Mouse (Mus musculus) stomach, embryonic 16.5 days (tissue): ENCODE results near the gene Alk. TPM values are rescaled to one million over a fixed set of nuclear protein-coding genes. Genes with fewer than 3 reads are reported as not detected.

Experiments used
- ATAC-seq: fragments of 200-750 bp; cut with Nextera tagmentation; 2 replicates; pipeline ENCODE4 v1.8.0; 2017; ENCODE audit warnings: moderate number of reproducible peaks, moderate TSS enrichment; ENCODE audit not compliant: insufficient read depth, low FRiP score
- H3K27ac ChIP-seq: fragments of 300-500 bp; sonication (generic); 2 replicates; pipeline ENCODE4 v1.5.1; 2014; ENCODE audit warnings: low read length
- H3K27me3 ChIP-seq: fragments of 300-500 bp; sonication (generic); 2 replicates; pipeline ENCODE4 v1.6.1; 2014; ENCODE audit warnings: low read length, control low read depth, mixed read lengths; ENCODE audit not compliant: control insufficient read depth, insufficient read depth
- H3K36me3 ChIP-seq: fragments of 300-500 bp; sonication (generic); 2 replicates; pipeline ENCODE4 v1.6.1; 2014; ENCODE audit warnings: low read length; ENCODE audit not compliant: control insufficient read depth, insufficient read depth
- H3K4me1 ChIP-seq: fragments of 300-500 bp; sonication (generic); 2 replicates; pipeline ENCODE4 v1.6.1; 2014; ENCODE audit warnings: low read length, control low read depth, mixed read lengths; ENCODE audit not compliant: control insufficient read depth, insufficient read depth
- H3K4me2 ChIP-seq: fragments of 300-500 bp; sonication (generic); 2 replicates; pipeline ENCODE4 v1.6.1; 2014; ENCODE audit warnings: low read depth, low read length, mixed read lengths
- H3K4me3 ChIP-seq: fragments of 300-500 bp; sonication (generic); replicated peaks from 2 replicates; pipeline ENCODE4 v1.5.1; 2014; ENCODE audit warnings: mild to moderate bottlenecking, low read length
- H3K9ac ChIP-seq: fragments of 300-500 bp; sonication (generic); 2 replicates; pipeline ENCODE4 v1.6.1; 2014; ENCODE audit warnings: low read length
- H3K9me3 ChIP-seq: fragments of 300-500 bp; sonication (generic); replicated peaks from 2 replicates; pipeline ENCODE4 v1.6.1; 2016; ENCODE audit warnings: low read length, control low read depth; ENCODE audit not compliant: control insufficient read depth
- WGBS: fragments of 180-500 bp; shearing (Covaris S2); extraction: QIAGEN DNeasy Blood & Tissue Kit; methylation state at CpG from one replicate; pipeline ENCODE4 v1.1.7; 2014; 5-methylcytosine and 5-hydroxymethylcytosine counted together
- polyA plus RNA-seq: library from polyadenylated mRNA; unstranded; fragments of >200 nt; fragmentation: Nextera tagmentation; extraction: Ambion mirVana; gene quantifications from 2 replicates; pipeline ENCODE4 v1.2.1, GENCODE M21; 2015

Gene Alk
- polyA plus RNA-seq, 1 experiment from 2014 or later: 1.5 TPM

DNA sequence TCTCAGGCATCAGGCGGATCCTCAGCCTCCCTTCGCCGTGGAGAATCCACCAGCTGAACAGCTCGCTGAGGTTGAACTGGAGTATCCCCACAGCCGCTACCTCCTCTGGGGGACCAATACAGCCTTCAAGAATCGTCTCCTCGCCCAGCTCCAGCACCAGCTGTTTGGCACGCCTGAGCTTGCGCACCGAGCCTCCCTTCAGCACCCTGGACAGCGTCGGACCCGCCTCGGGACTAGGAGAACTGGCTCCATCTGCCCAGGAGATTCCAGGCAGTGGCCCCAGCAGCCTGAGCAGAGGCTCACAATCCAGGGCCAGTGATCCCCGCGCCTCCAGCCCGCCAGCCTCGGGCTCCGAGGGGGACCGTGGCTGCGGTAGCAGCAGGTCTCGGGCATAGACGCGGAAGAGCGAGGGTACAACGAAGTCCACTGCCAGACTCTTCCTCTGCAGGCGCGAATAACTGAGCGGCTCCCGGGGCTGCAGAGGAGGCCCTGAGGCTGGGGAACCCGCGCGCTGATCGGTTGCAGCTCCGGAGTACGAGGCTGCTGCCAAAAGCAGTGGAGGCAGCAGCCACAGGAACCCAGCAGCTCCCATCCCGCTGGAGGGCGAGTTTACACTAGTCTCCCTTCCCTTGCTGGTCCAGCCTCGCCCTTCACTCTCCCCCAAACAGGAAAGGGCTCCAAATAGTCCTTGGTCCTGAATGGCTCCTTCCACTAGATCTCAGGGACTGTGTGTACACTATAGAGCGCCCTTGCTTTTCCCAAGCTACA lies 1.1 kb downstream of the Alk start:
- no peaks in the 10 kb centered on the region for H3K36me3 ChIP-seq
- peak overlapping the region; percentile 48 for H3K4me3 ChIP-seq
- H3K9me3 ChIP-seq: no peaks in the 10 kb centered on the region
- peaks cover 4% of the 10 kb centered on the region; the same call in 1 of the 2 replicates for H3K4me1 ChIP-seq
- peaks cover 27% of the 10 kb centered on the region for H3K27me3 ChIP-seq
- H3K27ac ChIP-seq: no peak overlapping the region
- H3K9ac ChIP-seq: no peak overlapping the region
- ATAC-seq: peak; percentile 52; the same call in 1 of the 2 replicates
- 3% methylated on average over 40 of the region's 40 CpGs for WGBS
- peak overlapping the region; percentile 34; the same call in 1 of the 2 replicates for H3K4me2 ChIP-seq

DNA sequence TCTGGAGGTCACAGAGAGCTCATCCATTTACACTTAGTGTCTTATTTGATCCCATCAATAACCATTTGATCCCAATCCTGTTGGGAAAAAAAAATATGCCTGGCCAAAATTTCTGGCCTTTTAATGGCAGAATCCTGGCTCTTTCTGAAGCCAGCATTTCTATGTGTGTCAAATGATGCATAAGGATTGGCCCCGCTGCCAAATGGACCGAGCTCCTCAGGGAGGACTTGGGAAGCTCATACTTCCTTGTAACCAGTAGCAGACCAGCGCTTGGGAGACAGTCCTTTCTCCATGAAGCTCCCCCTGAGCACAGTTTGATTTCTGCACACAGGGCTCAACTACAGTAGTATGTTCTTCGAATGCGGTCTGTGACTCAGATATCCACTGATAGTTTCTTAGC lies 3.6 kb downstream of the Alk start:
- H3K4me1 ChIP-seq: peaks cover 4% of the 10 kb centered on the region; the same call in 1 of the 2 replicates
- H3K27ac ChIP-seq: no peak overlapping the region
- 88% methylated on average over 5 of the region's 5 CpGs for WGBS
- no peaks in the 10 kb centered on the region for H3K36me3 ChIP-seq
- H3K9me3 ChIP-seq: no peaks in the 10 kb centered on the region
- H3K4me2 ChIP-seq: no peak overlapping the region
- ATAC-seq: no peak
- H3K4me3 ChIP-seq: no peak overlapping the region
- H3K27me3 ChIP-seq: peaks cover 27% of the 10 kb centered on the region
- no peak overlapping the region for H3K9ac ChIP-seq

DNA sequence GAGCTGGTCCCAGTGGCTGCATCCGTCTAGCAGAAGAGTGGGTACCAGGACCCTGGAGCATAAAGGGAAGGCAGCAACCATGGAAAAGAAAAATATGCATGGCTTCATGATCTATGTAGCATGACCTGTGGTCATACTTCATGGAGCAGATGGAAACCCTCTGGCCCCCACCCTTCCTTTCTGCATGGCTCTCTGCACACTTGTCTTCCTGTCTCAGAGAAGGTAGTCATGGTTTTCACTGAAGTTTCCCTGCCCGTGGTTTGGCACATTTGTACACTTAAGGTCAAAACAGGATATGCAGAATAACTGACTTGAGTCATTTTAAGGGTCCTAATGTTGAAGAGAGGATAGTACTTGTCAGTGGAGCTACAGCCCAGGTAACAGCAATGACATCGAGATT lies 16.8 kb downstream of the Alk start:
- WGBS: 77% methylated on average over 3 of the region's 3 CpGs
- Histone ChIP-seq H3K9me3 (no peaks in the 10 kb centered on the region), H3K4me3 (no peak overlapping the region), H3K4me2 (no peak overlapping the region), H3K4me1 (no peaks in the 10 kb centered on the region), H3K27ac (no peak overlapping the region), H3K27me3 (no peaks in the 10 kb centered on the region), H3K36me3 (no peaks in the 10 kb centered on the region), H3K9ac (no peak overlapping the region)
- ATAC-seq: no peak

DNA sequence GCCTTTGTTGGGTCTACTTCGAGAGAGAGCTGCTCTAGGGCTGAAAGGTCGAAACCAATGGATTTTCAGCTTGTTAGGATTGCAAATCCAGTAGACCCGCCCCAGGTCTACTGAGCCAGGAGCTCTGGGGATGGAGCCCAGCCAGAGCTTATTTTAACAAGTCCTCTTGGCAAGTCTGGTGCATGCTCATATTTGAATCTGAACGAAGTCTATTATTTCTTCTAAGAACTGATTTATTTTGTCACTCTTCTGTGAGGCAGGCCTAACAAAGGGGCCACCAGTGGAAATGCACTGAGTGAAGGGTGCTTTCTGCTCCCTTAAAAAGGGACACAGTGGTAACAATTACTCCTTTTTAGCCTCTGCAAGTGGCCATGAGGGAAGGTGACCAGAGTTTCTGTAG lies 24.3 kb downstream of the Alk start:
- no peaks in the 10 kb centered on the region for H3K36me3 ChIP-seq
- ATAC-seq: no peak
- no peaks in the 10 kb centered on the region for H3K9me3 ChIP-seq
- no peak overlapping the region for H3K27ac ChIP-seq
- no peak overlapping the region for H3K4me3 ChIP-seq
- H3K27me3 ChIP-seq: no peaks in the 10 kb centered on the region
- no peak overlapping the region for H3K4me2 ChIP-seq
- 68% methylated on average over 4 of the region's 4 CpGs for WGBS
- H3K9ac ChIP-seq: no peak overlapping the region
- H3K4me1 ChIP-seq: no peaks in the 10 kb centered on the region

- H3K4me3 ChIP-seq: no peak overlapping the region
- no peaks in the 10 kb centered on the region for H3K4me1 ChIP-seq
- no peak for ATAC-seq
- no peaks in the 10 kb centered on the region for H3K27me3 ChIP-seq
- no peak overlapping the region for H3K4me2 ChIP-seq
- H3K36me3 ChIP-seq: no peaks in the 10 kb centered on the region
- H3K9ac ChIP-seq: no peak overlapping the region
- H3K27ac ChIP-seq: no peak overlapping the region
- no peaks in the 10 kb centered on the region for H3K9me3 ChIP-seq
- 90% methylated on average over 9 of the region's 9 CpGs for WGBS
Observed at GRCm38 (mm10) chr17:72579321-72579720, 25.1 kb downstream of the Alk start.

GRCm38 (mm10) chr17:72571379-72571778 lies 33.0 kb downstream of the Alk start:
- ATAC-seq: no peak
- no peaks in the 10 kb centered on the region for H3K36me3 ChIP-seq
- no peak overlapping the region for H3K27ac ChIP-seq
- H3K9ac ChIP-seq: no peak overlapping the region
- no peaks in the 10 kb centered on the region for H3K9me3 ChIP-seq
- no peak overlapping the region for H3K4me3 ChIP-seq
- H3K27me3 ChIP-seq: no peaks in the 10 kb centered on the region
- WGBS: 81% methylated on average over 2 of the region's 2 CpGs
- H3K4me1 ChIP-seq: no peaks in the 10 kb centered on the region
- no peak overlapping the region for H3K4me2 ChIP-seq

GRCm38 (mm10) chr17:72569491-72569890 lies 34.9 kb downstream of the Alk start:
- Histone ChIP-seq H3K4me3 (no peak overlapping the region), H3K27me3 (no peaks in the 10 kb centered on the region), H3K27ac (no peak overlapping the region), H3K4me2 (no peak overlapping the region), H3K36me3 (no peaks in the 10 kb centered on the region), H3K9ac (no peak overlapping the region), H3K4me1 (no peaks in the 10 kb centered on the region), H3K9me3 (no peaks in the 10 kb centered on the region)
- no peak for ATAC-seq
- WGBS: 70% methylated on average over 10 of the region's 10 CpGs

DNA sequence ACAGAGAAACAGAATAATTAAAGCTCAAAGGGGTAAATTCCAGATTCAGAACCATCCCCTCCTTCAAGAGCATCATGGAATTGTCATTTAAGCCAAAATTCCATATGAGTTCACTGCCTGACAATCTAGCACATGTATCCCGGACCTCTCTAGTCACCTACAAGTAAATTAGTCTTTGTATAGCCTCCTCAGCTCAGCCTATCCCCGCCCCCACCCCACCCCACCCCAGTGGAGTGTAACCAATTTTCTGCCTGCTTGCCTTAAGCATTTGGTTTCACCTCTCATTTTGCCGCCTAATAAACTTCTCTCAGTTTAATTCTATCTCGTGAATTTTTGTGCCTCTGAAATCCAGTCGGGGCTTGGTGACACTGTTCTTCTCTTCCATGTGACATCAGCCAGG lies 41.0 kb downstream of the Alk start:
- H3K9me3 ChIP-seq: no peaks in the 10 kb centered on the region
- no peaks in the 10 kb centered on the region for H3K27me3 ChIP-seq
- H3K27ac ChIP-seq: no peak overlapping the region
- no peaks in the 10 kb centered on the region for H3K36me3 ChIP-seq
- WGBS: 79% methylated on average over 5 of the region's 5 CpGs
- H3K4me2 ChIP-seq: no peak overlapping the region
- H3K4me3 ChIP-seq: no peak overlapping the region
- no peak overlapping the region for H3K9ac ChIP-seq
- no peaks in the 10 kb centered on the region for H3K4me1 ChIP-seq
- no peak for ATAC-seq

DNA sequence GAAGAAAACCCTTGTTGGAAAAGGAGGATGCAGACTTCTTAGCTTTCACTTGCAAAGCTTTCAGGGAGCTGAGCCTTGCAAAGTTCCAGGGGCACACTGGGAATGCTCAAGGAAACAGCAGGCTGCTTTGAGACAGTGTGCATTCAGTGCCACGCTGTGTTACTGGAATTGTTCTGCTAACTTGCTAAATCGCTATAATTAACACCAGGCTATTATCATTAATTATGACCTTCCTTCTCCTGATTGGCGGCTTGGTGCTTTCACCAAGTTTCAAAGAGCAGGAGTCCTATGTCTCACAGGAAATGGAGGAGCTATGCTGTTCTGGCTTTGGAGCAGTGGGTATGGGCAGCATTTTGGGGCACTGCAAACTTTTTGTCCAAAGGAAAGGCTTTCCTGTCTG lies 43.0 kb downstream of the Alk start:
- no peak overlapping the region for H3K4me3 ChIP-seq
- no peaks in the 10 kb centered on the region for H3K9me3 ChIP-seq
- H3K4me1 ChIP-seq: no peaks in the 10 kb centered on the region
- H3K9ac ChIP-seq: no peak overlapping the region
- no peak overlapping the region for H3K4me2 ChIP-seq
- H3K27me3 ChIP-seq: no peaks in the 10 kb centered on the region
- WGBS: 74% methylated on average over 3 of the region's 3 CpGs
- H3K36me3 ChIP-seq: no peaks in the 10 kb centered on the region
- H3K27ac ChIP-seq: no peak overlapping the region
- no peak for ATAC-seq
